Mouse (Mus musculus) forebrain, embryonic 16.5 days (tissue): Measurements from ENCODE around the gene Dppa2. TPM values are rescaled to one million over a fixed set of nuclear protein-coding genes. Genes with fewer than 3 reads are reported as not detected.

Source experiments
- ATAC-seq: fragments of 200-750 bp; cut with Nextera tagmentation; 2 replicates; pipeline ENCODE4 v1.8.0; 2017; ENCODE audit warnings: mild to moderate bottlenecking, moderate library complexity
- H3K27ac ChIP-seq: fragments of 300-500 bp; sonication (generic); 2 replicates; pipeline ENCODE4 v1.5.1; 2014; ENCODE audit warnings: low read length, control low read depth
- H3K27me3 ChIP-seq: fragments of 300-500 bp; sonication (generic); replicated peaks from 2 replicates; pipeline ENCODE4 v1.6.1; 2014; ENCODE audit warnings: low read length; ENCODE audit not compliant: control insufficient read depth, insufficient read depth
- H3K36me3 ChIP-seq: fragments of 300-500 bp; sonication (generic); 2 replicates; pipeline ENCODE4 v1.6.1; 2014; ENCODE audit not compliant: control insufficient read depth, insufficient read depth
- H3K4me1 ChIP-seq: fragments of 300-500 bp; sonication (generic); replicated peaks from 2 replicates; pipeline ENCODE4 v1.6.1; 2014; ENCODE audit warnings: low read length; ENCODE audit not compliant: control insufficient read depth, insufficient read depth
- H3K4me2 ChIP-seq: fragments of 300-500 bp; sonication (generic); 2 replicates; pipeline ENCODE4 v1.6.1; 2014; ENCODE audit warnings: mild to moderate bottlenecking, low read length, control low read depth
- H3K4me3 ChIP-seq: fragments of 300-500 bp; sonication (generic); replicated peaks from 2 replicates; pipeline ENCODE4 v1.5.1; 2014; ENCODE audit warnings: mild to moderate bottlenecking, low read length, control low read depth
- H3K9ac ChIP-seq: fragments of 300-500 bp; sonication (generic); replicated peaks from 2 replicates; pipeline ENCODE4 v1.6.1; 2014; ENCODE audit warnings: low read depth, low read length, control low read depth
- H3K9me3 ChIP-seq: fragments of 300-500 bp; sonication (generic); 2 replicates; pipeline ENCODE4 v1.6.1; 2016; ENCODE audit warnings: low read length; ENCODE audit not compliant: control insufficient read depth
- WGBS: fragments of 180-500 bp; shearing (Covaris S2); extraction: QIAGEN DNeasy Blood & Tissue Kit; methylation state at CpG from one replicate; pipeline ENCODE4 v1.1.7; 2014; 5-methylcytosine and 5-hydroxymethylcytosine counted together
- polyA plus RNA-seq: library from polyadenylated mRNA; unstranded; fragments of >200 nt; fragmentation: Nextera tagmentation; extraction: Ambion mirVana; gene quantifications from 2 replicates; pipeline ENCODE4 v1.2.1, GENCODE M21; 2015

Dppa2 gene
- polyA plus RNA-seq = not detected in 2 replicates

GRCm38 (mm10) chr16:48303509-48303908 lies at the start of gene Dppa2:
TSS of gene Dppa2 (plus strand) at chr16:48303908.
- H3K4me3 ChIP-seq = no peak within 1 kb of the TSS
- H3K27ac ChIP-seq = no peak within 1 kb of the TSS
- H3K27me3 ChIP-seq = no peaks in the 10 kb centered on the region
- ATAC-seq = no peak
- no peak within 1 kb of the TSS for H3K9ac ChIP-seq
- 84% methylated on average over 7 of the region's 7 CpGs for WGBS
- H3K9me3 ChIP-seq = no peaks in the 10 kb centered on the region
- H3K4me2 ChIP-seq = no peak within 1 kb of the TSS
- H3K36me3 ChIP-seq = no peaks in the 10 kb centered on the region
- H3K4me1 ChIP-seq = no peaks in the 10 kb centered on the region

- 91% methylated on average over 5 of the region's 5 CpGs for WGBS
- no peaks in the 10 kb centered on the region for H3K9me3 ChIP-seq
- ATAC-seq = no peak
- H3K36me3 ChIP-seq = no peaks in the 10 kb centered on the region
- no peak overlapping the region for H3K27ac ChIP-seq
- H3K4me2 ChIP-seq = no peak overlapping the region
- no peak overlapping the region for H3K9ac ChIP-seq
- no peak overlapping the region for H3K4me3 ChIP-seq
- no peaks in the 10 kb centered on the region for H3K4me1 ChIP-seq
- H3K27me3 ChIP-seq = no peaks in the 10 kb centered on the region
These were observed 49.1 kb upstream of the Dppa2 start for GRCm38 (mm10) chr16:48254584-48254983.

DNA sequence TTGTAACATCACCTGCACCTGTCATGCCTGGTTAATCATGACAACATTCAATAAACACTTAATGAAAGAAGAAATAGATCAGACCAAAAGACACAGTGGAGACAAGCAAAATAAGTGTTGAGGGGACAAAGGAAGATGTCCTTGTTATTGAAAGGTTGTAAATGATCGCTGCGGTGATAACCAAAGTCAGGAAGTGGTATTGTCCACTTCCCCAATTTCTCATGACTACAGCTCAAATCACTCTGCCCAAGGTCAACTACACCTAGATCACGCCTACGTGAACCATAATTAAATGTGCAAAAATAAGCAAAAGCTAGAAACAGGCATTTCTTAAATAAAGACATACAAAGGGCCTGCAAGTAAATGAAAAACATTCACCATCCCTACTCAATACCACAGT lies 44.2 kb upstream of the Dppa2 start:
- Histone ChIP-seq H3K9me3 (no peaks in the 10 kb centered on the region), H3K27me3 (no peaks in the 10 kb centered on the region), H3K4me3 (no peak overlapping the region), H3K4me2 (no peak overlapping the region), H3K36me3 (no peaks in the 10 kb centered on the region), H3K27ac (no peak overlapping the region), H3K4me1 (no peaks in the 10 kb centered on the region), H3K9ac (no peak overlapping the region)
- WGBS = 96% methylated on average over 4 of the region's 4 CpGs
- no peak for ATAC-seq

DNA sequence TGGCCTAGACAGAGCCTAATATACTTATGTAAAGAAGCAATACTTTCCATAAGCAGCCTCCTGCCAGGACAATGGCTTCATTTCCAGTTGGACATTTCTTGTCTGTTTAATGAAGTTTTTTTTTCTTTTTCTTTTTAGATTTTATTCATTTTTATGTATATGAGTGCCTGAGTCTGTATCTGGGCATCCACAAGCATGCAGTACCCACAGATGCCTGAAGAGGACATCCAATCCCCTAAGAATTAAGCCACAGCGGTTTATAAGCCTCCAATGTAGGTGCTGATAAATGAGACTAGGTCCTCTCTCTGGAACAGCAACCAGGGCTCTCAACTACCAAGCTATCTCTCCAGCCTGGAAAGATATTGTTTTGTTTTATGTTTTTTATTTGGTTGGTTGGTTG lies 40.8 kb upstream of the Dppa2 start:
- Histone ChIP-seq H3K36me3 (no peaks in the 10 kb centered on the region), H3K4me2 (no peak overlapping the region), H3K27ac (no peak overlapping the region), H3K4me1 (no peaks in the 10 kb centered on the region), H3K9me3 (no peaks in the 10 kb centered on the region), H3K4me3 (no peak overlapping the region), H3K27me3 (no peaks in the 10 kb centered on the region), H3K9ac (no peak overlapping the region)
- WGBS = 75% methylated on average over 1 of the region's 1 CpGs
- no peak for ATAC-seq

DNA sequence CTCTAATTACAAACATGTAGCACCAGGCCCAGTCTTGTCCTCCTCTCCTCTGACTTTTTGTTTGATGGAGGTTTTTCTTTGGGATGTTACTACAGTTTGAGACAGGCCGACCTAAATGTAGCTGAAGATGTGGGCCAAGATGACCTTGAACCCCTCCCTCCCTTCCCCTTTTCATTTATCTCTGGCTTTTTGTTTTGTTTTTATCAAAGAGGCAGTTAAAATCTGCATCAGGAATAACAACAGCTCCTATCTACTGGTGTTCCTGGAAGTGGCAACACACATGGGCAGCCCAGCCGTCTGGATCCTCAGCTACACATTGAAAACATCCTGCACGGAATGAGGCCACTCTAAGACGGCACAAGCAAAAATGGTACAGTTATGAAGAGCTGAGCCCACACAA lies 37.9 kb upstream of the Dppa2 start:
- H3K27ac ChIP-seq = no peak overlapping the region
- H3K9ac ChIP-seq = no peak overlapping the region
- ATAC-seq = no peak
- H3K9me3 ChIP-seq = no peaks in the 10 kb centered on the region
- WGBS = 84% methylated on average over 4 of the region's 4 CpGs
- no peak overlapping the region for H3K4me3 ChIP-seq
- no peaks in the 10 kb centered on the region for H3K4me1 ChIP-seq
- H3K4me2 ChIP-seq = no peak overlapping the region
- H3K27me3 ChIP-seq = no peaks in the 10 kb centered on the region
- no peaks in the 10 kb centered on the region for H3K36me3 ChIP-seq

DNA sequence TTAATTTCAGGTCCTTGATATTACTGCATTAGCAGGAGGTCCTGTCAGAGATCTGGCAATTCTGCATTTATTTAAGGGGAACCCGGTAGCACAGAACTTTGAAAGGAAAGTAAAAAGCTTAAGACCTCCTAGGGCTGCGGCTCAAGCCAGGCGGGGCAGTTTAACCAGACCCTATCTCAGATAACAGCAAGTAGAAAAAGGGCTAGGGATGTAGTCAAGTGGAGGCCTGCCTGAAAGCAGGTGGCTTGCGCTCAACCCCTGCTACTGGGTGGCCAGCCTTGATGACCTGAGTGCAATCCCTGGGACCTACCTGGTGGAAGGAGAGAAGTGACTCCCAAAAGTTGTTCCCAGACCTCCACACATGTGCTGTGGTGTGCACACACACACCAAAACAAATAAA lies 26.8 kb upstream of the Dppa2 start:
- Histone ChIP-seq H3K4me3 (no peak overlapping the region), H3K36me3 (no peaks in the 10 kb centered on the region), H3K4me1 (no peaks in the 10 kb centered on the region), H3K4me2 (no peak overlapping the region), H3K9me3 (no peaks in the 10 kb centered on the region), H3K27me3 (no peaks in the 10 kb centered on the region), H3K27ac (no peak overlapping the region), H3K9ac (no peak overlapping the region)
- no peak for ATAC-seq
- 81% methylated on average over 4 of the region's 4 CpGs for WGBS

- no peaks in the 10 kb centered on the region for H3K4me1 ChIP-seq
- H3K36me3 ChIP-seq = no peaks in the 10 kb centered on the region
- H3K27ac ChIP-seq = no peak overlapping the region
- H3K4me2 ChIP-seq = no peak overlapping the region
- H3K9me3 ChIP-seq = no peaks in the 10 kb centered on the region
- no peak overlapping the region for H3K9ac ChIP-seq
- WGBS = 95% methylated on average over 4 of the region's 4 CpGs
- no peak overlapping the region for H3K4me3 ChIP-seq
- H3K27me3 ChIP-seq = no peaks in the 10 kb centered on the region
- ATAC-seq = no peak
These were observed 22.8 kb upstream of the Dppa2 start for GRCm38 (mm10) chr16:48280883-48281282.

DNA sequence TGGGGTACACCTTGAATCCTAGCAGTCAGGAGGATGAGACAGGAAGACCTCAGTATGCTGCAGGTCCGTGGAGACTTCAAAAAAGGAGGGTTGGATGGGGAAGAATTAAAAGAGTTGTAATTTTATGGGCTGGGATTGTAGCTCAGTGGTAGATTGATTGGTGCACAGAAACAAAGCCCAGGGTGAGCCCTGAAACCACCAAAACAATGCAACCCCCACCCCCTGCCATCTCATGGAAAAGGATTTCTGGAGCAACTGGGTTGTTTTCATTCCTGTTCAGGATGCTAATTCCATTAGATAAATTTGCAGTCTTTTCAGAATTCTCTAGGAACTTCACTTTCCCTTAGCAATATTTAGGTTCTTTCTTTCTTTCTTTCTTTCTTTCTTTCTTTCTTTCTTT lies 20.9 kb upstream of the Dppa2 start:
- no peak overlapping the region for H3K27ac ChIP-seq
- no peak overlapping the region for H3K9ac ChIP-seq
- WGBS = 44% methylated on average over 1 of the region's 1 CpGs
- no peaks in the 10 kb centered on the region for H3K36me3 ChIP-seq
- no peaks in the 10 kb centered on the region for H3K9me3 ChIP-seq
- H3K27me3 ChIP-seq = no peaks in the 10 kb centered on the region
- no peak for ATAC-seq
- no peaks in the 10 kb centered on the region for H3K4me1 ChIP-seq
- no peak overlapping the region for H3K4me3 ChIP-seq
- H3K4me2 ChIP-seq = no peak overlapping the region

DNA sequence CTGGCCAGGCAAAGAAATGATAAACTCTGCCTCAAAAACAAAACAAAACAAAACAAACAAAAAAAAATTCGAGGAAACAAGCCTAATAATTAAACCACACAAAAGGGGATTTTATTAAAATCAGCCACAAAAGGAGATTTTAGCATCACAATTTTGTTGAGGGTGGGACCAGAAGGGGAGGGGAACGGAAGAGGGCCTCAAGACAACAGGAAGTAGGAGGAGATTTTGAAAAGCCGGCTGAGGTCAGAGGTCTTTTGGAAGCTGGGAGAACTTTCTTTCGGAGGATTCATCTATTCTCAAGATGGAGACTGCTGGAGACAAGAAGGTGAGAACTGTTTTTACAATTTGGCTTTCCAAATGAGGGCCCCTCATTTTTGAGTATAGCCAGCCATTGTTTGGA lies 20.2 kb upstream of the Dppa2 start, which contains the start of gene Dppa4:
Gene Dppa4 (plus strand): TSS at position 217 of the 400 bp plus-strand sequence.
- no peak for ATAC-seq
- Histone ChIP-seq H3K27ac (no peak within 1 kb of the TSS), H3K27me3 (no peaks in the 10 kb centered on the region), H3K4me2 (no peak within 1 kb of the TSS), H3K4me1 (no peaks in the 10 kb centered on the region), H3K9me3 (no peaks in the 10 kb centered on the region), H3K4me3 (no peak within 1 kb of the TSS), H3K9ac (no peak within 1 kb of the TSS), H3K36me3 (no peaks in the 10 kb centered on the region)
- 83% methylated on average over 4 of the region's 4 CpGs for WGBS

GRCm38 (mm10) chr16:48285517-48285916 lies 18.2 kb upstream of the Dppa2 start:
- Histone ChIP-seq H3K27me3 (no peaks in the 10 kb centered on the region), H3K4me1 (no peaks in the 10 kb centered on the region), H3K9me3 (no peaks in the 10 kb centered on the region), H3K4me2 (no peak overlapping the region), H3K27ac (no peak overlapping the region), H3K9ac (no peak overlapping the region), H3K4me3 (no peak overlapping the region), H3K36me3 (no peaks in the 10 kb centered on the region)
- no peak for ATAC-seq
- 90% methylated on average over 4 of the region's 4 CpGs for WGBS
